Mouse (Mus musculus): Measurements from ENCODE around the gene Cbl.
"Not testable (repeated sequence)": the region's sequence is repeated elsewhere in the genome, so short reads cannot be mapped to it uniquely, and the experiment has no call there.

Gene Cbl

DNA sequence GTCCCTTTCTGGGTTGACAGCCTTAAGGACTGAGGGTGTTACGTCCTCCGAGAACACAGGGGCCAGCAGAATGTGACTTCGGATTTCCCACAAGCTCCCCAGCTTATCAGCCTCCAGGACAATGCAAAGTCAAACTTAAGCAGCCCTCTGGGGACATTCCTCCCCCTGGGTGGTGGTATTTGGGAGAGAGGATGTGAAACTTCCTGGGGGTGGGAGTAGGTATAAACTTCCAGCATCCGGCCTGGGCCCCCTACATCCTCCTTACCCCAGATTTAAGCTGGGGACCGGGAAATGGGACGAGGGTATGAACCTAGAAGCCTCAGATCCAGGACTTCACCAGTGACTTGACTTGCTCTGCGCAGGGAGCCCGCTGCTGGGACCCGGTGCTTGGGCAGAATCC, 104.2 kb downstream of the Cbl start:
- DNase-seq (ENCODE audit: low read depth), result no peak

GRCm38 (mm10) chr9:44127351-44127801, 106.5 kb downstream of the Cbl start:
- no peak for DNase-seq (ENCODE audit: low read depth)

DNA sequence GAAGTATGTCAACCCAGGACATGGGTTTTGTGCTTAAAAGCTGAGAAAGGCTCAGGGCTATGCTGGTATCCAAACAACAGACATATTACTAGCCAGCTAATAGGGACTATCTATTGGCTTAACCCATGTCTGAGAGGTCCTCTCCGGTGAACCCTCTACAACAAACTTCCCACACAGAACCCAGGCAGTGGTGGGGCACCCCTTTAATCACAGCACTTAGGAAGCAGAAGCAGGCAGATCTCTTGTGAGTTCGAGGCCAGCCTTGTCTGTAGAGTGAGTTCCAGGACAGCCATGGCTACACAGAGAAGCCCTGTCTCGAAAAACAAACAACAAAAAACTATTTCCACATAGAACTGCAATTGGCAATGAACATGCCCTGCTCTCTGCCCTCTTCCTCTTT, 107.1 kb downstream of the Cbl start:
- DNase-seq (ENCODE audit: low read depth), result no peak

GRCm38 (mm10) chr9:44125546-44126428, 108.1 kb downstream of the Cbl start:
- peak; percentile 93 for DNase-seq (ENCODE audit: low read depth)

DNA sequence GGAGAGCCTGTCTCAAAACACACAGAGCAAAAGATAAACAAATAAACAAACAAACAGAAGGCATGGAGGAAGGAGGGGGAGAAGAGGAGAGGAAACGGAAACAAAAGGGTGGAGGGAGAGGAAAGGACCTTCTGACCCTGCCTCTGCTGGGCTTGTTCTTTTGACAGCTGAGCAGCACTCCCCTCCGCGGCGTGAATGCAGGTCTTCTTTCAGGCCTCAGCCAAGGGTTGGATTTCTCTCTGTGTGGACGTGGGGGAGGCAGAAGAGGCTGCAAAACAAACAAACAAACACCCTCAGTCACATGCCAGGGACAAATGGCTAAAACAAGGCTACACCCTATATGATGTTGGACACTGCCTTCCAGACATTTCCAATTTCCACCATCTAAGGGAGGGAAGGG, 108.8 kb downstream of the Cbl start:
- DNase-seq (ENCODE audit: low read depth), result no peak

DNA sequence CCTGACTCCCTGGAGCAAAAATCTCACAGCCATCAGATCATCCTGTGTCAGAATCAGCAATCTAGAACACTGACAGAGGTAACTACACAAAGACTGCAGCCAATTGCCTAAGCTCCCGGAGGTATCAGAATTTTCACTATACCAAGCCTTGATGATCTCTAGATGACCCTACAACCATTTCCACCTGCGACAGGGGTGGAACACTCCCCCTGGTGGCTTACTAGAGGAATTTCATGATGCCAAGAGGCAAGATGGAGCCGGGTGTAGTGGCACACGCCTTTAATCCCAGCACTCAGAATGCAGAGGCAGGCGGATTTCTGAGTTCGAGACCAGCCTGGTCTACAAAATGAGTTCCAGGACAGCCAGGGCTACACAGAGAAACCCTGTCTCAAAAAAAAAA, 109.5 kb downstream of the Cbl start:
- peak; percentile 57 for DNase-seq (ENCODE audit: low read depth)

DNA sequence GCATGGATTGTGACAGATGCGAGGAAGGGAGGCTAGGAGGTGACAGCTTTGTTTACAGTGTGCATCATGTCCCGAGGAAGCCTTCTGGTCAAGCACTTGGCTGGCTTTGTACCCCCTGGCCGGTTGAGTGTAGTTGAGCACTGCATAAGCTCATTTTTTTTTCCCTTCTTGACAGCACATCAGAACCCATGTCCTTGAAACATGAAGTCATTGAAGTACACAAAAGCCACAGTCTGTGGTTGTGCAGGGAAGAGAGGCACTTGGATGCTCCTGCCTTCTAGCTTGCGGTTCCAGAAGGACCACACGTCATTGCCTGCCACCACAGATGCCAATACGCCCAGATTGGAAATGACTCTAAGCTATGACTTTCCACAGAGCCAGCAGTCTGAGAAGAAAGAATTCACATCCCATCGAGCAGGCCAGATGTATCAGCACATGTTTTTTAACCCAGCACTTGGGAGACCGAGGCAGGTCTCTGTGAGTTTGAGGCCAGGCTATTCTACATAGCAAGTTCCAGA, 113.8 kb downstream of the Cbl start:
- DNase-seq (ENCODE audit: low read depth), result no peak

- DNase-seq (ENCODE audit: low read depth), result peak; percentile 78
These were observed 114.8 kb downstream of the Cbl start for GRCm38 (mm10) chr9:44119011-44119410.

GRCm38 (mm10) chr9:44116182-44116581, 117.7 kb downstream of the Cbl start:
- DNase-seq (ENCODE audit: low read depth), result no peak

DNA sequence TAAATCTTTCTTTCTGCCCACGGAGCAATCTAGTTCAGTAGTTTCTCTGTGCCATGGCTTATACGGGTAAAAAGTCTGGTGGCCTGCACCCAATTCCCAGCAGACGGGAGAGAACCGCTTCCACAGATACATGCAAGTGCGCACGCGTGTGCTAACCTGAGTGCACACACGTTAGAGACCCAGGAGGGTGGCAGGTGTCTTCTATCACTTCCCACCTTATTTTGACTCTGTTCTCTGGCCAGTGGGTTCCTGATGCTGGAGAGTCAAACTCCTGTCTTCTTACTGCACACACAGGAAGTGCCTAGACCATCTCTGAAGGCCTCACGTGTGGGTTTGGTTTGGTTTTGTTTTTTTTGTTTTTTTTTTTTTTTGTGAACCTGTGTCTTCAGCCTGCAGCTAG, 118.2 kb downstream of the Cbl start:
- DNase-seq (ENCODE audit: low read depth), result peak; percentile 53

DNA sequence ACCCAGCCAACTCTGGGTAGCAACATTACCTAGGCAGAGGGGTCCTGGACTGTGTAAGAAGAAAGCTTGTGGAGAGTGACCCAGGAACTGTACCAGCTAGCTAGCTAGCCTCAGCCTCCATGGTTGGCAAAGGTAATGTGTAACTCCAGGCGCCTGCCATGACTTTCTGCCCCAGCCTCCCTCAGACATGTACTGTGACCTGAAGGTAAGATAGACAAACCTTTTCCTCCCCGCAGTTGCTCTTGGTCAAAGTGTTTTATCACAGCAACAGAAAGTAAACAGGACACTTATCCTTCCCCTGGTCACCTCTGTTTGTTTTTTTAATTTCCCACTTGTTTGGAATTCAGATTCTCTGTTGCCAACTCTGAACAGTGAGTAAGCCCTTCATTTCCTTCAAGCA, 119.4 kb downstream of the Cbl start:
- DNase-seq (ENCODE audit: low read depth), result no peak

DNA sequence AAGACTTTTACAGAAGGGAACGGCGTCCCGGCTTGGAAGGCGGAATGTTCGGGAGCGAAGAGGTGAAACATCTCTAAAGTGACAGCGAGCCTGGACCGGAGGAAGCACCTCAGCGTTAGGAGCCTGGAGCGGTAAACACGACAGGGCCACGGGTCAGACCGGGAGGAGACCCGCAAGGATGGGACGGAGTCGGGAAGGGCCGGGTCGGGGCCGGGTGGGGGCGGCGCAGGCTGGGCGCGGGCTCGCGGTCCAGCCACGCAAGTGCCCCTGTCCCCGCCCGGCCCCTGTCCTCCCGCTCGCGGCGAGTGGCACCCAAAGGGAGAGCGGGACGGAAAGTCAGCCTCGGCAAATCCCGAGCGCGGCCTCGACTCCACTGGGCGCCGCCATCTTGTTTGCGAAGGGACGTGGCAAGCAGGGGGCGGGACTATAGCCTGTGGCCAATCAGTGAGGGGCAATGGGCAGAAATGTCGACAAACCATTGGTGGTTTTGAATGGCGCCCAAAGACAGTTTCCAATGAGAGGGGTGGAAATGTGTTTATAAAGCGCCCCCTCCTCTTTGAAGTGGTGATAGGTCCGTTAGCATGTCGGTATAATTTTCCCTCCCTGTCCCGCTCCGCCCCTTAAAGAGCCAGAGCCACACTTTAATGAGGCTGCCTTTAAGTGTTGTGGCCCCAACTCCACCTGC, 120.6 kb downstream of the Cbl start, which contains the start of the genes Gm49380 and Rnf26:
Gm49380 (minus strand) TSS at position 396 of the 685 bp plus-strand sequence.
Rnf26 (minus strand) TSS at position 413 of the 685 bp plus-strand sequence.
- DNase-seq (ENCODE audit: low read depth), result peak; percentile 98

- DNase-seq (ENCODE audit: low read depth), result not testable (repeated sequence)
These were observed 121.9 kb downstream of the Cbl start for GRCm38 (mm10) chr9:44111909-44112308.

DNA sequence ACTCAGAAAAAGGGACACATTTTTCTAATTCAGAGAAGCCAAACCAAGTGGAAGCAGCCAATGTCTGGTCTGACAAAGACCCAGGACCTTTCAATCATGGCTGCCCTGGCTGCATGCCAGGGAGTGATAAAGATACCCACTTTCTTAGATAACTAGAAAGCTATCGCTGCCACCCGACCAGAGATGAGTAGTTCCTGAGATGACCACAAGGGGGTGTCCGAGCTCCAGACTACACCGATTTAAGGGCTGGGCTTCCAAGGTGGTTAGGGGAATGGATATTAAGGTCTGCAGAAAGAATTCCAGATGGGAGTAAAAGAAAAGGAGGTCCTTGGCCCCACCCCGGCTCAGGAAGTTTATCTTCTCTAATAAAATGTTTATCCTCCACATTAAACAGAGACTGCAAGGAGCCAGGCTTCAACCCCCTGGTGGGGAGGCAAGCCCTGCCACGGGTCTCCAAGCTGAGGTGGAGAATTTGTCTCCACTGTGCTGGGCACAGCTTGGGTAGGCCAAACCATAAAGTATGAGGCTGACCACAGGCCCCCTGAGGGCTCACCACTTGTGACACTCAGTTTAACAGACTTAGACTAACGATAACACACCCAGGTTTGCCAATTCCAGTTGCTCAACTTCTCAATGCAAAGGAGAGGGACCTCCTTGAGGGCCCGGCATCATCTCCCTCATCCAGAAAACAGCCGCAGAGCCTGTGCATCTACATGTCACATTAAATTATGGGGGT, 124.3 kb downstream of the Cbl start:
- peak; percentile 88 for DNase-seq (ENCODE audit: low read depth)

DNA sequence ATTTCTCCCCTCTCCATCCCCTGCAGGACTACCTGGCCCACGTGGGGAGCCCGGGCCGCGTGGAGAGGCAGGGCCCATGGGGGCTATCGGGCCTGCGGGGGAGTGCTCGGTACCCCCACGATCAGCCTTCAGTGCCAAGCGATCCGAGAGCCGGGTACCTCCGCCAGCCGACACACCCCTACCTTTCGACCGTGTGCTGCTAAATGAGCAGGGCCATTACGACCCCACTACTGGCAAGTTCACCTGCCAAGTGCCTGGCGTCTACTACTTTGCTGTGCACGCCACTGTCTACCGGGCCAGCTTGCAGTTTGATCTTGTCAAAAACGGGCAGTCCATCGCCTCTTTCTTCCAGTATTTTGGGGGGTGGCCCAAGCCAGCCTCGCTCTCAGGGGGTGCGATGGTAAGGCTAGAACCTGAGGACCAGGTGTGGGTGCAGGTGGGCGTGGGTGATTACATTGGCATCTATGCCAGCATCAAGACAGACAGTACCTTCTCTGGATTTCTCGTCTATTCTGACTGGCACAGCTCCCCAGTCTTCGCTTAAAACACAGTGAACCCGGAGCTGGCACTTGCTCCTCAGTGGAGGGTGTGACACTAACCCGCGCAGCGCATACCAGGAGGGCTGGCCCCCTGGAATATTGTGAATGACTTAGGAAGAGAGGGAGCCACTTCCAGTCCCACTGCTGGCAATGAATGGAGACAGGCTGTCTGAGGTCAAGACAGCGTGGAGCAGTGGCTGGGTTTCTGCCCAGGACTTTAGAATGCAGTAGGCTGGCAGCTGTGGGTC, 125.4 kb downstream of the Cbl start:
- DNase-seq (ENCODE audit: low read depth), result no peak

DNA sequence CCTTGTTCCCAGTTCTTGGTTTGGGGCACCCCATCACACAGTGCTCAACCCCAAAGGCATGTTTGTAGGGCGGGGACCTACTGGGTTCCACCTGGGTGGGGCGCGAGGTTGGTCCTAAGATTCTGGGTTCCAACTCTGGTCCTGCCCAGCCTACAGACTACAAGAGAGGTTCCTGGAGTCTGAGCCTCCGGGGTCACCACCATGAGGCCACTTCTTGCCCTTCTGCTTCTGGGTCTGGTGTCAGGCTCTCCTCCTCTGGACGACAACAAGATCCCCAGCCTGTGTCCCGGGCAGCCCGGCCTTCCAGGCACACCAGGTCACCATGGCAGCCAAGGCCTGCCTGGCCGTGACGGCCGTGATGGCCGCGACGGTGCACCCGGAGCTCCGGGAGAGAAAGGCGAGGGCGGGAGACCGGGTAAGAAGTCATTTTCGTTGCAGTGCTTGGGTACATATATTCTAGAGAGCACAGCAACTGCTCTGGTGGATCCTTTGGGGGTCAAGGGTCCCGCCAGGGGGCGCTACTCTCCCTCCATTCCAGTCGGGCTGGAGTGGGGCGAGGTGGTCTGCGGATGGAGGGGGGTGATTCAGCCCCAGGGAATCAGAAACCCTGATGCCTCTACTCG, 126.2 kb downstream of the Cbl start:
- no peak for DNase-seq (ENCODE audit: low read depth)

DNA sequence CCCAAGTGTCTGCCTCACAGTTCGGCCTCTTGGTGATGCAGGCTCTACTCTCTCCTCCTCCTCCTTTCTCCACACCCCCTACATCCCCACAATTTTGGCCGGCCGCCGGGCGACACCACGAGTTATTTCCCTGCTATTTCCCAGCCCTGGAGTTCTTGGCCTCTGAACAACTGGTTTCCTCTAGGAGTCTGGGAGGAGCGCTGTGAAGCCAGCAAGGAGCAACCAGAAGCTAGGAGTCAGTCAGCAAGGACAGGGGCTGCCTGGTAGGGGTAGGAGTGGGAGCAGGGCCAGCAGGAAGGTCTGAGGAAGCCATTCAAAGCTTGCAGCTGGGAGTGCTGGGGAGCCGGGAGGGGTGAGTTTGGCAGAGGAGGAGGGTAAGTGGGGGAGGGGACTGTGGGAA, 126.7 kb downstream of the Cbl start, which contains the start of gene C1qtnf5:
C1qtnf5 (plus strand) TSS at position 136 of the 400 bp plus-strand sequence.
- no peak for DNase-seq (ENCODE audit: low read depth)

DNA sequence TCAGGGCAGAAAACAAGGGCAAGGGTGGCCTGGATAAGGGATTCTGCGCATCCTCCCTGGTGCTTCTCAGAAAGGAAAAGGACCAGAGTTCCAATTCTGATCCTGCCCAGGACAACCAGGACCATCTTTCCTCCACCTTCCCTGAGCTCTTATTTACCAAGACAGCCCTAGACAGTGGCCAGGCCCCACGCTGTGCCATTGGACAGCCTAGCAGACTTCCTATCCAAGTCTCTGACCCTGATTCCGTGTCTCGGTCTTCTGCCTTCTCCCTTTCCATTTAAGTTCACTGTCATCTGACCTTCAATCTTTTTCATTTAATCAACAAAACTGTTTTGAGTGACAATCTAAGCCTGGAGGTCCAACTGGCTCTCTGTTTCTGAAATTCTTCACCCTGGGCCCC, 127.3 kb downstream of the Cbl start:
- DNase-seq (ENCODE audit: low read depth), result no peak

GRCm38 (mm10) chr9:44106182-44106581, 127.7 kb downstream of the Cbl start:
- no peak for DNase-seq (ENCODE audit: low read depth)

DNA sequence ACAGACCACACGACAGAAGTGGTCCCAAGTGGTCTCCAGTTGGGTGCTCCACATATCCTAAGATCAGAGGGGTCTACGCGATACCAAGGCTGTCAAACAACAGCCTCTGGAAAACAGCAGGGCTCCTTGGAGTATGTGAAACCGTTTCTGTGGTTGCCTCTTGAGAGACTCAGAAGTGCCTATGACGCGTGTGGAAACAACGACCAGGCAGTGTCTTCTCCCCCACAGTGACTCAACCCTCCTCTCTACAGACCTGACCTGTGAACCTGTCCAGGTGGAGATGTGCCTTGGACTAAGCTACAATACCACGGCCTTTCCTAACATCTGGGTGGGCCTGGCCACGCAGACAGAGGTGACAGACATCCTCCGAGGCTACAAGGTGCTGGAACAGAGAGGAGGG, 128.1 kb downstream of the Cbl start:
- no peak for DNase-seq (ENCODE audit: low read depth)

DNA sequence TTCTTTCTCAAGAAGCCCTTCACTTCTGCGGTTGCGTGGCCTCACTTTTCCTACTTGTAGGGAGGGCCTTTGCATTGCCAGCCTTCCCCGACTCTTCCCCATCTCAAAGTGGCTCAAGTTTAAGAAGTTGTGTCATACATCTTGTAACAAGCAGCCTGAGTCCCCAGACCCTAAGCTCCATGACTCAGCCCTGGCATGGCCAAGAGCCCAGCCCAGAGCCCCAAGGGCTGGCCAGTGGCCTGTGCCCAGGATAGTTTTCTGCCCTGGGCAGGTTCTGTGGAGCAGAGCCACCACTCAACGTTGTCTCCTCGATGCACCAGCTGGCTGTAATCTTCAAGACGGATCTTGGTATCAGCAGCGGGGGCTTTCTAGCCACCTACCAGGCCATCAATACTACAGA, 129.0 kb downstream of the Cbl start:
- DNase-seq (ENCODE audit: low read depth), result no peak

Measured in naive thymus-derived CD4-positive, alpha-beta T cell, adult 2 months (primary cell).